Mouse (Mus musculus) myocyte (in vitro differentiated cells): ENCODE results near the gene Ttll11.

Experiments
- CEBPB ChIP-seq: IDR thresholded peaks from 2 replicates; pipeline ENCODE4 v1.6.1; 2011; ENCODE audit warnings: mild to moderate bottlenecking, moderate library complexity; ENCODE audit not compliant: poor library complexity, insufficient read depth, severe bottlenecking
- E2F4 ChIP-seq: IDR thresholded peaks from one replicate; pipeline ENCODE4 v1.6.1; 2011; ENCODE audit warnings: mild to moderate bottlenecking, control low read depth, moderate library complexity; ENCODE audit not compliant: insufficient read depth
- MAX ChIP-seq: IDR thresholded peaks from one replicate; pipeline ENCODE4 v1.6.1; 2011; ENCODE audit warnings: low read depth, mild to moderate bottlenecking, control low read depth
- MYOD1 ChIP-seq, 3 experiments: IDR thresholded peaks; one replicate each; pipeline ENCODE4 v1.6.1; 2011; ENCODE audit warnings: control low read depth in 2 of 3, low read depth in 2 of 3, mild to moderate bottlenecking in 2 of 3, moderate library complexity in 1 of 3; ENCODE audit not compliant: insufficient read length in 2 of 3, control insufficient read depth in 1 of 3
- MYOG ChIP-seq, 3 experiments: IDR thresholded peaks; one replicate each; pipeline ENCODE4 v1.6.1; 2011; ENCODE audit warnings: control low read depth in 2 of 3, low read depth in 2 of 3, mild to moderate bottlenecking in 2 of 3; ENCODE audit not compliant: insufficient read length in 2 of 3, control insufficient read depth in 1 of 3, insufficient read depth in 1 of 3
- POLR2A ChIP-seq: IDR thresholded peaks from one replicate; pipeline ENCODE4 v1.6.1; 2011; ENCODE audit warnings: low read depth, mild to moderate bottlenecking, control low read depth, moderate library complexity; ENCODE audit not compliant: insufficient read length
- POLR2AphosphoS2 ChIP-seq: IDR thresholded peaks from one replicate; pipeline ENCODE4 v1.6.1; 2011; ENCODE audit warnings: low read depth, control low read depth; ENCODE audit not compliant: insufficient read length
- REST ChIP-seq: IDR thresholded peaks from one replicate; pipeline ENCODE4 v1.6.1; 2011; ENCODE audit warnings: mild to moderate bottlenecking, control low read depth, moderate library complexity; ENCODE audit not compliant: insufficient read depth, insufficient read length
- SRF ChIP-seq: IDR thresholded peaks from one replicate; pipeline ENCODE4 v1.6.1; 2011; ENCODE audit warnings: low read depth; ENCODE audit not compliant: control insufficient read depth, insufficient read length
- TCF12 ChIP-seq: IDR thresholded peaks from one replicate; pipeline ENCODE4 v1.6.1; 2011; ENCODE audit warnings: mild to moderate bottlenecking, control low read depth; ENCODE audit not compliant: poor library complexity, insufficient read depth, severe bottlenecking
- TCF3 ChIP-seq: IDR thresholded peaks from one replicate; pipeline ENCODE4 v1.6.1; 2011; ENCODE audit warnings: low read depth, control low read depth; ENCODE audit not compliant: insufficient read length
- USF1 ChIP-seq: IDR thresholded peaks from one replicate; pipeline ENCODE4 v1.6.1; 2011; ENCODE audit warnings: low read depth, mild to moderate bottlenecking, control low read depth, moderate library complexity

DNA sequence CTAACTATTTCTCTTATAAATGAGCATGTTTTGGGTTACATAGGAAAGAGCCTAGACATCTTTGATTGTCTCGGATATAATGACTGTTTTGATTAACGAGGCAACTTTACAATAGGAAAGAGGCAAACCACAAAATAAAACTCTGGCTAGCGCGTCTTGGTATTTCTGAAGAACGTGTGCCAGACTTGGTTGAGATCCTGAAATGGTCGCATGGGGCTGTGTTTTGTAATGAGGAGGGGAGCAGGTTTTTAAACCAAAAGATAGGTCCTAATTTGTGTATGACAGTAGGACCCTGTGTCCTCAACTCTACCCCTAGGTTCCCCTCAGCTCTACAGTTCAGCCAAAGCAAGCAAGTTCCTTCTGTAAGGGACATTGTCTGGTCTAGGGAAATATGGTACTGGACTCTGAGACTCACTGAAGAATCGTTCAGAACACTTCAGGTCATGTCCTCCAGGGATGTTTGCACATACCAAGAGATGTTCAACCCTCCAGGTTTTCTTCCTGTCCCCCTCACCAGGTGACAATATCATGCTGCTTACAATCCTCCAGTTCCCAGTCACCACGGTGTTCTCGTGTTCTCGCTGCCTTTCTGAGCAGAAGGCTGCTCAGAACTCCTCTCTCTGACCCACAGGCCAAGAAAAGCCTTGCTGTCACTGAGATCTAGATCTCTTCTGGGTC is 147.7 kb downstream of the Ttll11 start:
- no peak for TF ChIP-seq POLR2A
- TF ChIP-seq MYOG (IDR thresholded peaks at IDR 0.05; ENCODE audit: control insufficient read depth in 1 of 3, insufficient read depth in 1 of 3, insufficient read length in 2 of 3, low read depth in 2 of 3): no peak
- TF ChIP-seq TCF12: no peak
- TF ChIP-seq REST: no peak
- TF ChIP-seq TCF3: no peak
- no peak for TF ChIP-seq MYOD1 (IDR thresholded peaks at IDR 0.05; ENCODE audit: control insufficient read depth in 1 of 3, insufficient read length in 2 of 3, low read depth in 2 of 3)
- no peak for TF ChIP-seq USF1
- TF ChIP-seq MAX: no peak
- no peak for TF ChIP-seq POLR2AphosphoS2
- no peak for TF ChIP-seq CEBPB
- TF ChIP-seq E2F4: no peak
- TF ChIP-seq SRF: no peak
